ENCODE assay signal across 10 mouse cellular contexts in genomic region chr5:137268131-137268910, GRCm38 (mm10). TPM values are rescaled to one million over a fixed set of nuclear protein-coding genes. Genes with fewer than 3 reads are reported as not detected.
A peak's percentile ranks its signal among the peaks of the same experiment; 100 is the strongest.
DNase-seq lines count a peak whose midpoint lies in the region; ATAC-seq and TF ChIP-seq lines count a peak whose summit lies in the region.
"Had no signal": no experiment of that assay in that cellular context is flagged by ENCODE, and none has a peak within 500 bp of the region (broad histone marks: within the 10 kb centered on the region; RNA-seq: fewer than 3 reads in every experiment).

No protein-coding gene starts in this region.

- no peak for ATAC-seq in forebrain, embryonic 14.5 days
- ATAC-seq in inflammation-experienced regulatory T-cells, adult 6 months, result peak; percentile 80

- H3K4me3 ChIP-seq in gastrocnemius, adult 2 months, result peak overlapping the region; percentile 62
- H3K4me3 ChIP-seq in forebrain, embryonic 14.5 days (ENCODE audit: low read depth, low read length), result no peak overlapping the region

- TF ChIP-seq CTCF in gastrocnemius, adult 2 months (IDR thresholded peaks at IDR 0.05), result no peak

- intact Hi-C loops in gastrocnemius, adult 2 months (cut with DNase I), result no loop called here

- no peaks in the 10 kb centered on the region for H3K27me3 ChIP-seq in forebrain, embryonic 14.5 days (replicated peaks; ENCODE audit: control insufficient read depth, insufficient read depth, low read length)
- H3K27me3 ChIP-seq in splenic B cell, adult 2 months (ENCODE audit: control insufficient read depth, insufficient read depth, low read length, poor library complexity, severe bottlenecking), result no peaks in the 10 kb centered on the region

- peak overlapping the region; percentile 71 for H3K27ac ChIP-seq in gastrocnemius, adult 2 months
- H3K27ac ChIP-seq in forebrain, embryonic 14.5 days (ENCODE audit: low read depth, low read length), result no peak overlapping the region

- 0 out of 2 replicates have a peak overlapping the region, but pooled peaks have one; percentile 5 for H3K4me2 ChIP-seq in forebrain, embryonic 14.5 days (ENCODE audit: low read length)

- DNase-seq in gastrocnemius, adult 2 months, result no peak
- DNase-seq in gastrocnemius, postnatal 10 days, result no peak
- no peak for DNase-seq in forebrain, embryonic 14.5 days (ENCODE audit: low spot score)
- DNase-seq in splenic B cell, adult 2 months (ENCODE audit: low read depth, low spot score), result peak; percentile 63
- no peak for DNase-seq in gastrocnemius, postnatal 4 days (ENCODE audit: low spot score in 2 of 2)
- no peak for DNase-seq in adrenal gland, postnatal 4 days (ENCODE audit: low spot score in 2 of 2)
- no peak for DNase-seq in Muller cell, postnatal 12 days (ENCODE audit: inconsistent ontology term)

- no peaks in the 10 kb centered on the region for H3K36me3 ChIP-seq in forebrain, embryonic 14.5 days (ENCODE audit: control insufficient read depth, insufficient read depth, low read length)
- no peaks in the 10 kb centered on the region; the same call in 1 of the 2 replicates for H3K36me3 ChIP-seq in splenic B cell, adult 2 months (ENCODE audit: control insufficient read depth, insufficient read depth, low read length, poor library complexity, severe bottlenecking)

- no peaks in the 10 kb centered on the region for H3K4me1 ChIP-seq in forebrain, embryonic 14.5 days (ENCODE audit: control insufficient read depth, insufficient read depth, low read length)

- no peak overlapping the region for H3K9ac ChIP-seq in forebrain, embryonic 14.5 days (ENCODE audit: low read length)

- H3K9me3 ChIP-seq in forebrain, embryonic 14.5 days (replicated peaks; ENCODE audit: control insufficient read depth, low read length), result no peaks in the 10 kb centered on the region

- 34% methylated on average over 17 of the region's 18 CpGs for WGBS in forebrain, embryonic 14.5 days

RNA-seq across cellular contexts. Expression of gene Ache, which starts 19.0 kb away (rescaled TPM):
- total RNA-seq in gastrocnemius, adult 2 months (2021), result 10 to 100 TPM; 13.7 to 17.9 TPM
- 10 to 100 TPM; 62.4 to 68.2 TPM for total RNA-seq in gastrocnemius, postnatal 10 days (2021)
- polyA plus RNA-seq in forebrain, embryonic 14.5 days (2014; fragmentation: Nextera tagmentation; extraction: Ambion mirVana), result 6.9 and 10.9 TPM in 2 replicates
- not detected for polyA plus RNA-seq in inflammation-experienced regulatory T-cells, adult 6 months (2017; shearing (Covaris generic))
- total RNA-seq in gastrocnemius, postnatal 4 days (2021), result 10 to 100 TPM; 68.5 to 78.9 TPM
- 10 to 100 TPM; 12.5 to 20.2 TPM for total RNA-seq in adrenal gland, postnatal 4 days (2021)

RNA-seq across cellular contexts. Expression of gene Ufsp1, which starts 26.1 kb away (rescaled TPM):
- 10 to 100 TPM; 14.2 to 15.1 TPM for total RNA-seq in gastrocnemius, adult 2 months (2021)
- total RNA-seq in gastrocnemius, postnatal 10 days (2021), result 10 to 100 TPM; 37.2 to 43.6 TPM
- polyA plus RNA-seq in forebrain, embryonic 14.5 days (2014; fragmentation: Nextera tagmentation; extraction: Ambion mirVana), result 9.8 and 10.3 TPM in 2 replicates
- 1 to 10 TPM in 2 of 3 experiments, under 1 TPM in 1; 0.32 to 2.0 (median 1.5) TPM for polyA plus RNA-seq in inflammation-experienced regulatory T-cells, adult 6 months (2017; shearing (Covaris generic))
- total RNA-seq in gastrocnemius, postnatal 4 days (2021), result 10 to 100 TPM; 47.7 to 51.2 TPM
- 10 to 100 TPM; 10.6 to 11.0 TPM for total RNA-seq in adrenal gland, postnatal 4 days (2021)

RNA-seq across cellular contexts. Expression of gene Srrt, which starts 39.2 kb away (rescaled TPM):
- 10 to 100 TPM; 38.7 to 46.2 TPM for total RNA-seq in gastrocnemius, adult 2 months (2021)
- total RNA-seq in gastrocnemius, postnatal 10 days (2021), result 10 to 100 TPM; 58.1 to 93.2 TPM
- polyA plus RNA-seq in forebrain, embryonic 14.5 days (2014; fragmentation: Nextera tagmentation; extraction: Ambion mirVana), result 78.9 and 95.2 TPM in 2 replicates
- 10 to 100 TPM; 58.1 to 76.1 (median 61.2) TPM for polyA plus RNA-seq in inflammation-experienced regulatory T-cells, adult 6 months (2017; shearing (Covaris generic))
- 100 to 1,000 TPM; 113 to 138 TPM for total RNA-seq in gastrocnemius, postnatal 4 days (2021)
- total RNA-seq in adrenal gland, postnatal 4 days (2021), result 100 to 1,000 TPM; 236 to 269 TPM

RNA-seq across cellular contexts. Expression of gene Trip6, which starts 45.9 kb away (rescaled TPM):
- total RNA-seq in gastrocnemius, adult 2 months (2021), result 1 to 10 TPM; 2.1 to 3.1 TPM
- 10 to 100 TPM; 13.1 to 17.3 TPM for total RNA-seq in gastrocnemius, postnatal 10 days (2021)
- polyA plus RNA-seq in forebrain, embryonic 14.5 days (2014; fragmentation: Nextera tagmentation; extraction: Ambion mirVana), result 18.2 and 18.4 TPM in 2 replicates
- 1 to 10 TPM; 1.4 to 1.7 (median 1.6) TPM for polyA plus RNA-seq in inflammation-experienced regulatory T-cells, adult 6 months (2017; shearing (Covaris generic))
- 10 to 100 TPM; 31.2 to 31.9 TPM for total RNA-seq in gastrocnemius, postnatal 4 days (2021)
- 10 to 100 TPM; 60.0 to 61.2 TPM for total RNA-seq in adrenal gland, postnatal 4 days (2021)

RNA-seq across cellular contexts. Expression of gene Muc3a, which starts 56.1 kb away (rescaled TPM):
- total RNA-seq in gastrocnemius, adult 2 months (2021), result under 1 TPM; 0.13 to 0.28 TPM
- total RNA-seq in gastrocnemius, postnatal 10 days (2021), result under 1 TPM; 0.23 to 0.59 TPM
- 0.11 TPM in 1 of 2 replicates, not detected in the other for polyA plus RNA-seq in forebrain, embryonic 14.5 days (2014; fragmentation: Nextera tagmentation; extraction: Ambion mirVana)
- 1 to 10 TPM; 2.3 to 4.8 (median 4.2) TPM for polyA plus RNA-seq in inflammation-experienced regulatory T-cells, adult 6 months (2017; shearing (Covaris generic))
- total RNA-seq in gastrocnemius, postnatal 4 days (2021), result under 1 TPM; 0.88 to 0.98 TPM
- under 1 TPM; 0.31 to 0.67 TPM for total RNA-seq in adrenal gland, postnatal 4 days (2021)
- total RNA-seq: liver, adult 2 months had no signal
- polyA plus RNA-seq: C2C12 had no signal
